Mouse (Mus musculus): Measurements from ENCODE around the gene Tmem117.

DNA sequence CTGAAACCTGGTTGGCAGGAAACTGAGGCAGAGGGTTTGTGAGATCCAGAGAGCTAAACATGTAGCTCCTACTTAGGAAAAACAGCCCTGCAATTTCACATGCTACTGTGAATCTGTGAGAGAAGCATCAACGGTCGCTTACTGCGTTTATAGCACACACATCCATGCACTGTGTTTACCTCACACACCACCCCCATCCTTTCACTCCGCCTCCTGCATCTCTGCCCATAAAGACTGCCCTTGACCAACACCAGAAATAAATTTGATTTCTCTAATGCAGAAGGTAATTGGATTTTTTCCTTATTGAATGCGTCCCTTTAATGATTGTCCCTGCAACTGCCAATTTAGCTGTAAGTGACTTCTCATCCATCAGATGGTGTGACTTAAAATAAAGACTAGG, 299.0 kb downstream of the Tmem117 start:
- no peak for TF ChIP-seq POLR2A (IDR thresholded peaks at IDR 0.05; ENCODE audit: insufficient read depth, low read depth, low read length)
- TF ChIP-seq CTCF (IDR thresholded peaks at IDR 0.05): no peak
- no peak for TF ChIP-seq EP300 (IDR thresholded peaks at IDR 0.05; ENCODE audit: insufficient read depth, low read depth, low read length)

Data from heart, adult 2 months (tissue).